Comparison of ENCODE assay signal across 14 mouse cellular contexts in the genomic region with DNA sequence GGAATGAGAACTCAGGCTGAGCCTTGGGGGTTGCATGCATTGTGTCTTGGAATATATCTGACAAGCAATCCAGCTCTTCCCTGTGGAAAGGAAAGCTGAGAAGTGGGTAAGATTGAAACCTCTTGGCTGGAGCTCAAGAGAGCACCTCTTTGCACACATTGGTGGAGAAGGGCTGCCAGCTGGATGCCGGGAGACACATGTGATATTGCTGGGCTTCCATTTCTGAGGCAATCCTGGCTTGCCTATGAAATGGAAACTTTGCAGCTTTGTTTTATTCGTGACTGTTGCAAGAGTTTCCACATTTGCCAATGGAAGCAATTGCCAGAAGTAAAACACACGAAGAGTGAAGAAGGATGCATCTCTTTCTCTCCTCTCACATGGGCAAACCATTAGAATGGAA.
A peak's percentile ranks its signal among the peaks of the same experiment; 100 is the strongest.
DNase-seq lines count a peak whose midpoint lies in the region; ATAC-seq lines count a peak whose summit lies in the region.
"Had no signal": no experiment of that assay in that cellular context is flagged by ENCODE, and none has a peak within 500 bp of the region (broad histone marks: within the 10 kb centered on the region; RNA-seq: fewer than 3 reads in every experiment).

No protein-coding gene starts in this region.

- intact Hi-C loops in left cerebral cortex, postnatal 14 days (cut with DNase I) = no loop called here
- intact Hi-C loops in left cerebral cortex, postnatal 36 days (cut with DNase I) = no loop called here

- H3K27me3 ChIP-seq in embryonic facial prominence, embryonic 14.5 days (replicated peaks; ENCODE audit: control insufficient read depth, insufficient read depth, low read length) = no peaks in the 10 kb centered on the region
- H3K27me3 ChIP-seq in embryonic facial prominence, embryonic 10.5 days (replicated peaks; ENCODE audit: low read depth, poor library complexity, severe bottlenecking) = no peaks in the 10 kb centered on the region
- H3K27me3 ChIP-seq: embryonic facial prominence, embryonic 13.5 days; intestine, embryonic 15.5 days had no signal

- no peaks in the 10 kb centered on the region for H3K36me3 ChIP-seq in embryonic facial prominence, embryonic 14.5 days (ENCODE audit: control insufficient read depth, insufficient read depth, low read length)
- H3K36me3 ChIP-seq in embryonic facial prominence, embryonic 10.5 days (replicated peaks) = no peaks in the 10 kb centered on the region
- H3K36me3 ChIP-seq: embryonic facial prominence, embryonic 13.5 days; intestine, embryonic 15.5 days had no signal

- peak; percentile 38 for DNase-seq in embryonic facial prominence, embryonic 14.5 days (ENCODE audit: low spot score)
- DNase-seq in embryonic facial prominence, embryonic 10.5 days (ENCODE audit: low spot score) = no peak
- DNase-seq in left cerebral cortex, postnatal 14 days (ENCODE audit: low spot score in 2 of 2) = peak; percentile 8 to 22
- DNase-seq in left cerebral cortex, postnatal 36 days (ENCODE audit: low spot score in 2 of 2) = no peak
- peak; percentile 17 for DNase-seq in urinary bladder, postnatal 14 days (ENCODE audit: low spot score)
- DNase-seq in urinary bladder, adult 2 months (ENCODE audit: low spot score) = no peak
- no peak for DNase-seq in neural tube, embryonic 10.5 days (ENCODE audit: extremely low spot score, low spot score)
- no peak for DNase-seq in thymus, adult 18-20 months
- DNase-seq: cerebellum, adult 9-10 months; kidney, postnatal 4 days; retina, postnatal 1 day; thymus, postnatal 25 days had no signal

- WGBS in embryonic facial prominence, embryonic 14.5 days = 65% methylated on average over 3 of the region's 3 CpGs
- 83% methylated on average over 3 of the region's 3 CpGs for WGBS in embryonic facial prominence, embryonic 10.5 days

- H3K27ac ChIP-seq in embryonic facial prominence, embryonic 14.5 days (replicated peaks; ENCODE audit: low read depth, low read length) = no peak overlapping the region; the same call in 1 of the 2 replicates
- H3K27ac ChIP-seq in embryonic facial prominence, embryonic 10.5 days (replicated peaks) = no peak overlapping the region
- H3K27ac ChIP-seq: embryonic facial prominence, embryonic 13.5 days; intestine, embryonic 15.5 days had no signal

- H3K9me3 ChIP-seq in embryonic facial prominence, embryonic 14.5 days (ENCODE audit: control insufficient read depth, low read length) = no peaks in the 10 kb centered on the region
- H3K9me3 ChIP-seq in embryonic facial prominence, embryonic 10.5 days = no peaks in the 10 kb centered on the region
- H3K9me3 ChIP-seq: embryonic facial prominence, embryonic 13.5 days; intestine, embryonic 15.5 days had no signal

- H3K4me2 ChIP-seq in embryonic facial prominence, embryonic 14.5 days (ENCODE audit: low read depth, low read length) = no peak overlapping the region
- H3K4me2 ChIP-seq: embryonic facial prominence, embryonic 13.5 days; intestine, embryonic 15.5 days had no signal

- no peak for ATAC-seq in embryonic facial prominence, embryonic 14.5 days (ENCODE audit: low read depth)
- ATAC-seq: intestine, embryonic 15.5 days had no signal

- H3K9ac ChIP-seq in embryonic facial prominence, embryonic 14.5 days (ENCODE audit: low read depth, low read length) = no peak overlapping the region
- H3K9ac ChIP-seq: embryonic facial prominence, embryonic 13.5 days; intestine, embryonic 15.5 days had no signal

- no peaks in the 10 kb centered on the region for H3K4me1 ChIP-seq in embryonic facial prominence, embryonic 14.5 days (ENCODE audit: control insufficient read depth, insufficient read depth, low read length)
- no peaks in the 10 kb centered on the region for H3K4me1 ChIP-seq in embryonic facial prominence, embryonic 10.5 days
- H3K4me1 ChIP-seq: embryonic facial prominence, embryonic 13.5 days; intestine, embryonic 15.5 days had no signal

- H3K4me3 ChIP-seq in embryonic facial prominence, embryonic 14.5 days (ENCODE audit: low read depth, low read length) = no peak overlapping the region
- H3K4me3 ChIP-seq in embryonic facial prominence, embryonic 10.5 days = no peak overlapping the region
- H3K4me3 ChIP-seq: embryonic facial prominence, embryonic 13.5 days; intestine, embryonic 15.5 days had no signal

Comparison
In these comparisons a context has a peak if more than half of its experiments do, and no peak if none do; other contexts are left out.
1. DNase-seq: peak in embryonic facial prominence, embryonic 14.5 days (single experiment), left cerebral cortex, postnatal 14 days (2 of 2) and urinary bladder, postnatal 14 days (single experiment); none in embryonic facial prominence, embryonic 10.5 days (single experiment), left cerebral cortex, postnatal 36 days (0 of 2), urinary bladder, adult 2 months (single experiment), neural tube, embryonic 10.5 days (single experiment) and thymus, adult 18-20 months (0 of 2).